Mouse (Mus musculus): ENCODE measurements around the gene Mcoln2.
A peak's percentile ranks its signal among the peaks of the same experiment; 100 is the strongest.

Mcoln2 gene

GRCm38 (mm10) chr3:146149156-146150057, at the start of gene Mcoln2:
Mcoln2 (plus strand) TSS chr3:146149833.
- peak; percentile 46 to 61 for DNase-seq (ENCODE audit: low spot score in 2 of 2)

GRCm38 (mm10) chr3:146099925-146100324, 49.7 kb upstream of the Mcoln2 start:
- DNase-seq (ENCODE audit: low spot score in 2 of 2) = no peak

- DNase-seq (ENCODE audit: low spot score in 2 of 2) = peak in 1 of 2 experiments; percentile 21
Measured at GRCm38 (mm10) chr3:146102049-146102448, 47.6 kb upstream of the Mcoln2 start.

GRCm38 (mm10) chr3:146107116-146107849, 42.4 kb upstream of the Mcoln2 start:
- DNase-seq (ENCODE audit: low spot score in 2 of 2) = no peak

- peak; percentile 34 to 56 for DNase-seq (ENCODE audit: low spot score in 2 of 2)
Measured at GRCm38 (mm10) chr3:146107921-146108571, 41.6 kb upstream of the Mcoln2 start, which contains the start of gene Wdr63. Wdr63 (minus strand) TSS chr3:146108130.

GRCm38 (mm10) chr3:146108945-146109344, 40.7 kb upstream of the Mcoln2 start:
- no peak for DNase-seq (ENCODE audit: low spot score in 2 of 2)

- DNase-seq (ENCODE audit: low spot score in 2 of 2) = no peak
Measured at GRCm38 (mm10) chr3:146110358-146110757, 39.3 kb upstream of the Mcoln2 start.

- DNase-seq (ENCODE audit: low spot score in 2 of 2) = no peak
Measured at GRCm38 (mm10) chr3:146110916-146111315, 38.7 kb upstream of the Mcoln2 start.

- no peak for DNase-seq (ENCODE audit: low spot score in 2 of 2)
Measured at GRCm38 (mm10) chr3:146117258-146117996, 32.2 kb upstream of the Mcoln2 start, which contains the start of gene Mcoln3. Mcoln3 (plus strand) TSS chr3:146117450.

GRCm38 (mm10) chr3:146117997-146118457, 31.6 kb upstream of the Mcoln2 start:
- DNase-seq (ENCODE audit: low spot score in 2 of 2) = no peak

GRCm38 (mm10) chr3:146121310-146122124, 28.1 kb upstream of the Mcoln2 start:
- DNase-seq (ENCODE audit: low spot score in 2 of 2) = peak; percentile 22 to 24

GRCm38 (mm10) chr3:146122125-146122420, 27.6 kb upstream of the Mcoln2 start:
- no peak for DNase-seq (ENCODE audit: low spot score in 2 of 2)

GRCm38 (mm10) chr3:146122807-146123463, 26.7 kb upstream of the Mcoln2 start:
- DNase-seq (ENCODE audit: low spot score in 2 of 2) = peak; percentile 13 to 17

- DNase-seq (ENCODE audit: low spot score in 2 of 2) = no peak
Measured at GRCm38 (mm10) chr3:146123464-146123825, 26.2 kb upstream of the Mcoln2 start.

- no peak for DNase-seq (ENCODE audit: low spot score in 2 of 2)
Measured at GRCm38 (mm10) chr3:146127205-146127604, 22.4 kb upstream of the Mcoln2 start.

- peak; percentile 59 to 62 for DNase-seq (ENCODE audit: low spot score in 2 of 2)
Measured at GRCm38 (mm10) chr3:146134834-146135233, 14.8 kb upstream of the Mcoln2 start.

- DNase-seq (ENCODE audit: low spot score in 2 of 2) = no peak
Measured at GRCm38 (mm10) chr3:146135417-146135816, 14.2 kb upstream of the Mcoln2 start.

- DNase-seq (ENCODE audit: low spot score in 2 of 2) = no peak
Measured at GRCm38 (mm10) chr3:146136422-146136821, 13.2 kb upstream of the Mcoln2 start.

- no peak for DNase-seq (ENCODE audit: low spot score in 2 of 2)
Measured at GRCm38 (mm10) chr3:146140276-146140675, 9.4 kb upstream of the Mcoln2 start.

GRCm38 (mm10) chr3:146142523-146142922, 7.1 kb upstream of the Mcoln2 start:
- no peak for DNase-seq (ENCODE audit: low spot score in 2 of 2)

All from spleen, postnatal 36 days (tissue).